Mouse (Mus musculus): ENCODE results near the gene Magi1. TPM values are rescaled to one million over a fixed set of nuclear protein-coding genes. Genes with fewer than 3 reads are reported as not detected.

The Magi1 gene
- total and polyA plus RNA-seq, 3 experiments = not detected

GRCm38 (mm10) chr6:93873536-93873935, 410.2 kb downstream of the Magi1 start:
- no peaks in the 10 kb centered on the region for H3K27me3 ChIP-seq (ENCODE audit: control insufficient read depth in 1 of 2, insufficient read depth in 2 of 2, low read length in 2 of 2)
- H3K27ac ChIP-seq (ENCODE audit: control insufficient read depth, low read depth, low read length) = no peak overlapping the region
- H3K9ac ChIP-seq (ENCODE audit: control insufficient read depth, low read depth, low read length, poor library complexity, severe bottlenecking) = no peak overlapping the region
- H3K4me1 ChIP-seq (ENCODE audit: control insufficient read depth in 1 of 2, insufficient read depth in 2 of 2, low read length in 2 of 2) = no peaks in the 10 kb centered on the region
- no peaks in the 10 kb centered on the region for H3K9me3 ChIP-seq (replicated peaks; ENCODE audit: insufficient read depth, low read length)
- H3K36me3 ChIP-seq (ENCODE audit: control insufficient read depth in 1 of 2, insufficient read depth in 2 of 2, low read length in 2 of 2) = no peaks in the 10 kb centered on the region
- no peaks in the 10 kb centered on the region for H3K79me2 ChIP-seq (ENCODE audit: control insufficient read depth, insufficient read depth, low read length, poor library complexity)
- TF ChIP-seq TAL1 (IDR thresholded peaks at IDR 0.05; ENCODE audit: low read length) (no peak), E2F4 (IDR thresholded peaks at IDR 0.05; ENCODE audit: borderline replicate concordance, low read depth, low read length) (no peak), POLR2A (IDR thresholded peaks at IDR 0.05; ENCODE audit: control insufficient read depth in 1 of 2, insufficient read depth in 1 of 2, low read depth in 1 of 2, low read length in 2 of 2, poor library complexity in 1 of 2) (no peak), MAFK (IDR thresholded peaks at IDR 0.05; ENCODE audit: borderline replicate concordance, low read depth, low read length) (no peak), NRF1 (IDR thresholded peaks at IDR 0.05; ENCODE audit: insufficient read depth, low read depth, low read length, poor library complexity, severe bottlenecking) (no peak)
- DNase-seq (ENCODE audit: low read depth, low spot score) = no peak
- no peak overlapping the region for H3K4me3 ChIP-seq (ENCODE audit: control insufficient read depth in 1 of 2, insufficient read depth in 1 of 2, low read depth in 2 of 2, low read length in 2 of 2)

- DNase-seq (ENCODE audit: low read depth, low spot score) = no peak
- Histone ChIP-seq H3K27ac (ENCODE audit: control insufficient read depth, low read depth, low read length) (no peak overlapping the region), H3K4me3 (ENCODE audit: control insufficient read depth in 1 of 2, insufficient read depth in 1 of 2, low read depth in 2 of 2, low read length in 2 of 2) (no peak overlapping the region), H3K9me3 (replicated peaks; ENCODE audit: insufficient read depth, low read length) (no peaks in the 10 kb centered on the region), H3K9ac (ENCODE audit: control insufficient read depth, low read depth, low read length, poor library complexity, severe bottlenecking) (no peak overlapping the region), H3K4me1 (ENCODE audit: control insufficient read depth in 1 of 2, insufficient read depth in 2 of 2, low read length in 2 of 2) (no peaks in the 10 kb centered on the region), H3K79me2 (ENCODE audit: control insufficient read depth, insufficient read depth, low read length, poor library complexity) (no peaks in the 10 kb centered on the region), H3K36me3 (ENCODE audit: control insufficient read depth in 1 of 2, insufficient read depth in 2 of 2, low read length in 2 of 2) (no peaks in the 10 kb centered on the region), H3K27me3 (ENCODE audit: control insufficient read depth in 1 of 2, insufficient read depth in 2 of 2, low read length in 2 of 2) (no peaks in the 10 kb centered on the region)
- TF ChIP-seq TBP (IDR thresholded peaks at IDR 0.05; ENCODE audit: low read depth, low read length) = no peak
- no peak for TF ChIP-seq NRF1 (IDR thresholded peaks at IDR 0.05; ENCODE audit: insufficient read depth, low read depth, low read length, poor library complexity, severe bottlenecking)
- TF ChIP-seq ZNF384 (IDR thresholded peaks at IDR 0.05; ENCODE audit: low read depth, low read length) = no peak
- TF ChIP-seq POLR2AphosphoS5 (IDR thresholded peaks at IDR 0.05; ENCODE audit: borderline replicate concordance, low read depth, low read length) = no peak
- TF ChIP-seq TAL1 (IDR thresholded peaks at IDR 0.05; ENCODE audit: low read length) = no peak
- TF ChIP-seq RCOR1 (IDR thresholded peaks at IDR 0.05; ENCODE audit: low read depth, low read length) = no peak
- no peak for TF ChIP-seq MAFK (IDR thresholded peaks at IDR 0.05; ENCODE audit: borderline replicate concordance, low read depth, low read length)
- no peak for TF ChIP-seq CHD1 (IDR thresholded peaks at IDR 0.05; ENCODE audit: low read depth, low read length)
- no peak for TF ChIP-seq UBTF (IDR thresholded peaks at IDR 0.05; ENCODE audit: borderline replicate concordance, insufficient read depth, low read depth, low read length)
- no peak for TF ChIP-seq SMC3 (IDR thresholded peaks at IDR 0.05; ENCODE audit: low read depth, low read length)
- TF ChIP-seq ETS1 (IDR thresholded peaks at IDR 0.05; ENCODE audit: low read depth, low read length) = no peak
- TF ChIP-seq USF1 (IDR thresholded peaks at IDR 0.05; ENCODE audit: low read depth, low read length) = no peak
- no peak for TF ChIP-seq SIN3A (IDR thresholded peaks at IDR 0.05; ENCODE audit: low read length)
- TF ChIP-seq MEF2A (IDR thresholded peaks at IDR 0.05; ENCODE audit: extremely low read depth, insufficient replicate concordance, low read depth, low read length, poor library complexity, severe bottlenecking) = no peak
- TF ChIP-seq BHLHE40 (IDR thresholded peaks at IDR 0.05; ENCODE audit: borderline replicate concordance, low read depth, low read length) = no peak
- TF ChIP-seq GABPA (IDR thresholded peaks at IDR 0.05; ENCODE audit: low read depth, low read length) = no peak
These were observed 412.2 kb downstream of the Magi1 start for GRCm38 (mm10) chr6:93871516-93871915.

All from MEL (cell line).